Comparison of ENCODE assay signal across 22 mouse cellular contexts in genomic region chr2:122372541-122372940, GRCm38 (mm10). TPM values are rescaled to one million over a fixed set of nuclear protein-coding genes. Genes with fewer than 3 reads are reported as not detected.
A peak's percentile ranks its signal among the peaks of the same experiment; 100 is the strongest.
DNase-seq lines count a peak whose midpoint lies in the region.
"Had no signal": no experiment of that assay in that cellular context is flagged by ENCODE, and none has a peak within 500 bp of the region (broad histone marks: within the 10 kb centered on the region; RNA-seq: fewer than 3 reads in every experiment).

No protein-coding gene starts in this region.

- no peaks in the 10 kb centered on the region for H3K9me3 ChIP-seq in heart, embryonic 10.5 days
- H3K9me3 ChIP-seq: G1E had no signal

- no peak overlapping the region for H3K4me3 ChIP-seq in heart, embryonic 10.5 days

- H3K36me3 ChIP-seq in heart, embryonic 10.5 days, result no peaks in the 10 kb centered on the region
- H3K36me3 ChIP-seq: G1E had no signal

- peaks cover 14% of the 10 kb centered on the region for H3K27me3 ChIP-seq in heart, embryonic 10.5 days (ENCODE audit: insufficient read depth, poor library complexity, severe bottlenecking)
- H3K27me3 ChIP-seq: Patski had no signal

- no peak overlapping the region for H3K27ac ChIP-seq in heart, embryonic 10.5 days

- 72% methylated on average over 1 of the region's 1 CpGs for WGBS in heart, embryonic 10.5 days

- DNase-seq in cerebellum, adult 8-10 months, result peak; percentile 2
- no peak for DNase-seq in cerebellum, adult 9-10 months
- peak; percentile 61 for DNase-seq in heart, adult 11 months
- no peak for DNase-seq in heart, adult 18-20 months
- DNase-seq in heart, embryonic 10.5 days (ENCODE audit: low spot score), result peak; percentile 73
- no peak for DNase-seq in heart, postnatal 4 days
- DNase-seq: adrenal gland, adult 2 months; adrenal gland, adult 8-10 months; adrenal gland, postnatal 10 days; adrenal gland, postnatal 14 days; adrenal gland, postnatal 25 days; adrenal gland, postnatal 36 days; B cell, adult 2 months; cerebellum, adult 11 months; cerebellum, adult 18-20 months had no signal

- H3K4me1 ChIP-seq in heart, embryonic 10.5 days, result peaks cover 17% of the 10 kb centered on the region

RNA-seq across cellular contexts. Expression of gene Shf, which starts 3.6 kb away (rescaled TPM):
- total RNA-seq in heart, adult 18-20 months (2021), result 1 to 10 TPM; 5.1 to 5.3 TPM
- polyA plus RNA-seq in heart, embryonic 10.5 days (2016; fragmentation: Nextera tagmentation; extraction: Ambion mirVana), result 3.2 and 5.4 TPM in 2 replicates
- 10 to 100 TPM; 10.1 to 11.3 TPM for total RNA-seq in heart, postnatal 4 days (2021)

RNA-seq across cellular contexts. Expression of gene Slc28a2, which starts 53.7 kb away (rescaled TPM):
- total RNA-seq in heart, adult 18-20 months (2021), result 10 to 100 TPM; 19.7 to 26.3 TPM
- 0.10 and 0.26 TPM in 2 replicates for polyA plus RNA-seq in heart, embryonic 10.5 days (2016; fragmentation: Nextera tagmentation; extraction: Ambion mirVana)
- total RNA-seq in heart, postnatal 4 days (2021), result 10 to 100 TPM; 18.9 to 19.1 TPM
- polyA plus RNA-seq: Patski had no signal

RNA-seq across cellular contexts. Expression of gene Duox1, which starts 57.1 kb away (rescaled TPM):
- total RNA-seq in heart, adult 18-20 months (2021), result under 1 TPM; 0.17 to 0.28 TPM
- 0.02 TPM in 1 of 2 replicates, not detected in the other for polyA plus RNA-seq in heart, embryonic 10.5 days (2016; fragmentation: Nextera tagmentation; extraction: Ambion mirVana)
- not detected for total RNA-seq in heart, postnatal 4 days (2021)
- total RNA-seq: adrenal gland, adult 2 months; adrenal gland, postnatal 10 days; adrenal gland, postnatal 14 days; adrenal gland, postnatal 25 days; CH12.LX; G1E; MEL had no signal
- polyA plus RNA-seq: activated CD4-positive, CD25-positive, alpha-beta regulatory T cell, adult 4 months; CD4-positive, CD25-positive, alpha-beta regulatory T cell, adult 4 months; G1E had no signal

RNA-seq across cellular contexts. Expression of gene Duoxa1, which starts 59.0 kb away (rescaled TPM):
- under 1 TPM in 1 of 2 experiments, not detected in 1; 0.25 TPM for total RNA-seq in heart, adult 18-20 months (2021)
- not detected in 2 replicates for polyA plus RNA-seq in heart, embryonic 10.5 days (2016; fragmentation: Nextera tagmentation; extraction: Ambion mirVana)
- not detected for total RNA-seq in heart, postnatal 4 days (2021)
- total RNA-seq: adrenal gland, adult 18-20 months; adrenal gland, postnatal 25 days; adrenal gland, postnatal 36 days; CH12.LX; MEL had no signal
- polyA plus RNA-seq: CD4-positive, CD25-positive, alpha-beta regulatory T cell, adult 4 months; G1E had no signal

Comparison
In these comparisons a context has a peak if more than half of its experiments do, and no peak if none do; other contexts are left out.
1. DNase-seq: peak in cerebellum, adult 8-10 months (single experiment), heart, adult 11 months (single experiment) and heart, embryonic 10.5 days (single experiment); none in cerebellum, adult 9-10 months (single experiment), heart, adult 18-20 months (0 of 2) and heart, postnatal 4 days (single experiment).